Mouse (Mus musculus): ENCODE measurements around the gene Phf3.

The Phf3 gene

DNA sequence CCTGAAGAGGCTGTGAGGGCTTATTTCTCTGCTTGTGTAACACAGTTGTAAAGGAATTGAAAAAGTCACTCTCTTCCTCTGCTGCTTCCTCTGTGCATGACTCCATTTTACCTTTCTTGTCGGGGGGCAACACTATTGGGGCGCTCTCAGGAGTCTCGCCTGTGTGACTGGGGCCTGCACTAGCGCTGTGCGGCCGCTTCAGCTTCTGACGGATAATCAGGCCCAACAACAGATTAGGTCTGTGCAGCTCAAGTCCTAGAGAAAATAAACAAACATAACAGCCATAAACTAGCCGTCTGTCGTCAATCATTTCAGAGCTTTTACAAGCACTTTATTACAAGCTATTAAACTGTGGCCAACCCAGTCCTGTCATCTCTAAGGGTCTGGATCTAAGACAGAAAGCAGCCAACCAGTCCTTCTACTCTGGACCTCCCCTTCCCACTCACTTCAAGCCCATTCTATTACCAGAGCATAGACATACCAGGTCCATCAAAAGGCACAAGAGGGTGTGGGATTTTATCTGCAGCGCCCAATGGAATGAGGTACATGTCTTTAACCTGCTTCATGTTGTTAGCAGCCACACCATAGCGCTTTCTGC lies 67.9 kb downstream of the Phf3 start:
- Histone ChIP-seq H3K9me3 (ENCODE audit: low read length) (no peaks in the 10 kb centered on the region), H3K4me1 (replicated peaks; ENCODE audit: low read depth, low read length) (peaks cover 34% of the 10 kb centered on the region), H3K4me3 (replicated peaks; ENCODE audit: low read length) (peak overlapping the region; percentile 53; the same call in 1 of the 2 replicates), H3K27me3 (ENCODE audit: insufficient read depth, low read length) (no peaks in the 10 kb centered on the region), H3K36me3 (ENCODE audit: insufficient read depth, low read length) (peaks cover 81% of the 10 kb centered on the region)
- no peak for TF ChIP-seq POU5F1 (IDR thresholded peaks at IDR 0.05; ENCODE audit: borderline replicate concordance, low read length)
- TF ChIP-seq CTCF (conservative IDR thresholded peaks at IDR 0.05; ENCODE audit: low read length): no peak
- TF ChIP-seq NANOG (IDR thresholded peaks at IDR 0.05; ENCODE audit: borderline replicate concordance, low read length): no peak

DNA sequence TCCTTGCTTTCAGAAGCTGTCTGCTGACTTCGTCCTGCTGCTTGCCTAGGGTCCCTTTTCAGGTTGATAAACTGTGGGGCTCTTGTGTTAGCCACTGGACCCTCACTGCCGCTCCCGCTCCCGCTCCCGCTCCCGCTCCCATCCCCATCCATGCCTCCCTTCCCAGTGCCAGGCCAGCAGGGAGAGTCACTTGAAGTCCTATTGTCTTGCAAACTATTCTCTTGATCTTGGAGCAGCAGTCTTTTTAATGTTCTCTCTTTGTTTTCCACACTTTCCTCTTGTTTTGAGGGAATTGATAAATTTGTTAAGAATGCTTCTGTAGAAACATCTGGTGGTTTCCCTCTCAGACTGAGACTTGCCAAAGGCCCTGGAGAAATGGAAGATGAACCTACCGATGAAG lies 68.8 kb downstream of the Phf3 start:
- H3K4me3 ChIP-seq (replicated peaks; ENCODE audit: low read length): peak overlapping the region; percentile 53
- no peaks in the 10 kb centered on the region for H3K9me3 ChIP-seq (ENCODE audit: low read length)
- peaks cover 72% of the 10 kb centered on the region for H3K36me3 ChIP-seq (ENCODE audit: insufficient read depth, low read length)
- peak; percentile 80 for TF ChIP-seq NANOG (IDR thresholded peaks at IDR 0.05; ENCODE audit: borderline replicate concordance, low read length)
- no peak; the same call in 1 of the 2 replicates for TF ChIP-seq POU5F1 (IDR thresholded peaks at IDR 0.05; ENCODE audit: borderline replicate concordance, low read length)
- no peak for TF ChIP-seq CTCF (conservative IDR thresholded peaks at IDR 0.05; ENCODE audit: low read length)
- H3K4me1 ChIP-seq (replicated peaks; ENCODE audit: low read depth, low read length): peaks cover 34% of the 10 kb centered on the region
- H3K27me3 ChIP-seq (ENCODE audit: insufficient read depth, low read length): no peaks in the 10 kb centered on the region

DNA sequence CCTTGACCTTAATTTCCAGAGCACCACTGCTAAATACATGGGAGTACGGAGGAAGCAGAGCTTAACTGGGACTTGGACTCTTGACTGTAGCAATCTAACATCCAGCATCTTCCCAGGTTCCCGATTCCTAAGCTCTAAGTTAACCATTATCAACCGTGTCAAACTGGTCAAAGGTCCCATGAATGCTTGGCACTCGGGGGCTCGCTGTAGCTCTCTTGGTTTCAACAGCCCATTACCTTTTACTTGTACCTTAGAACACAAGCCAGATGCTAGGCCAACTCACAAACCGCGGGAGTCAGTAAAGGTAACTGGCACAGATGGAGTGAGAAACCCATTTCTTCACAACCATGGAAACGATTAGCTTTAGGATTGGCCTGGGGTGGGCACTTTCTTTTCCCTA lies 71.8 kb downstream of the Phf3 start:
- Histone ChIP-seq H3K27me3 (ENCODE audit: insufficient read depth, low read length) (no peaks in the 10 kb centered on the region), H3K9me3 (ENCODE audit: low read length) (no peaks in the 10 kb centered on the region), H3K36me3 (ENCODE audit: insufficient read depth, low read length) (peaks cover 47% of the 10 kb centered on the region), H3K4me3 (replicated peaks; ENCODE audit: low read length) (no peak overlapping the region), H3K4me1 (replicated peaks; ENCODE audit: low read depth, low read length) (peaks cover 34% of the 10 kb centered on the region)
- no peak for TF ChIP-seq NANOG (IDR thresholded peaks at IDR 0.05; ENCODE audit: borderline replicate concordance, low read length)
- TF ChIP-seq POU5F1 (IDR thresholded peaks at IDR 0.05; ENCODE audit: borderline replicate concordance, low read length): no peak
- TF ChIP-seq CTCF (conservative IDR thresholded peaks at IDR 0.05; ENCODE audit: low read length): no peak

DNA sequence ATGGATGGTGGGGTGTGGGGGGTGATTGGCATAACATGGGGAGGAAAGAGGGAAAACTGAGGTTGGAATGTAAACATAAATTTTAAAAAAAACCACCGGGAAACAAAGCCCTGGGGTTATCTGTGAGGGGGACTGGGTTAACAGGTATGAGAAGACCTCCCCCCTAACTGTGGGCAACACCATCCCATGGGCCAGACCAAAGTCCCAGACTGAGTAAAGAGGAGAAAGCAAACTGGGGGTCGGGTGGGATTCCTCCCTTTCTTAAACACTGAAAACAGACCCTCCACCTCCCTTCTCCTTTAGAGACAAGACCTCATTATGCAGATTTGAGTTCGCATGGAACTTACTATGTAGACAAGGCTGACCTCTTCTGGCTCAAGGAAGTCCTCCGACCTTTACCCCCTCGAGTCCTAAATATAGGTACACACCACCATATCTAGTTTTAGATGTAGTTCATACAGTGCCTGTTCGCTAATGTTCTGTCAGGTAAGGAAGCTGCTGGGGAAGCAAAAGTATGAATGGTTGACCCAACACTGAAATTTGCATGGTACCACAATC lies 74.4 kb downstream of the Phf3 start:
- no peaks in the 10 kb centered on the region for H3K9me3 ChIP-seq (ENCODE audit: low read length)
- peaks cover 14% of the 10 kb centered on the region for H3K4me1 ChIP-seq (replicated peaks; ENCODE audit: low read depth, low read length)
- peaks cover 27% of the 10 kb centered on the region for H3K36me3 ChIP-seq (ENCODE audit: insufficient read depth, low read length)
- no peaks in the 10 kb centered on the region for H3K27me3 ChIP-seq (ENCODE audit: insufficient read depth, low read length)
- H3K4me3 ChIP-seq (replicated peaks; ENCODE audit: low read length): no peak overlapping the region
- TF ChIP-seq POU5F1 (IDR thresholded peaks at IDR 0.05; ENCODE audit: borderline replicate concordance, low read length) (no peak), CTCF (conservative IDR thresholded peaks at IDR 0.05; ENCODE audit: low read length) (no peak), NANOG (IDR thresholded peaks at IDR 0.05; ENCODE audit: borderline replicate concordance, low read length) (no peak)

DNA sequence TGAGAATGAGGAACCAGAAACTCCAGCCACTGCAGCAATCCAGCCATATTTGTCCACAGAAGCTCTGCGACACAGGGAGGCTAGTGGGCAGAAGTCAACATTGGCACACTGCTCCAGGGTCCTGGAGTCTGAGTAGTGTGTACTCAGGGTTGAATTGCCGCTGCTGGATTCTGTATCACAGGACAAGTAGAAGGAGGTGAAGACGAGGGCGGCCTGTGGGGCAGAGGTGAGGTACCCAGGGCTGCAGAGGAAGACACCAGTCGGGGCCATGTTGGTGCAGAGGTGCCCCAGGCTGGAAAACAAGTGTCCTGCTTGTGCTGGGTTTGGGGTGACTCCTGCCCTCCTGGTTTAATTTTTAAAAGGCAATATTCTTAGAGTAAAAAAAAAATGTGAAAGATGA lies 79.1 kb downstream of the Phf3 start:
- Histone ChIP-seq H3K9me3 (ENCODE audit: low read length) (peaks cover 4% of the 10 kb centered on the region; the same call in 1 of the 2 replicates), H3K4me1 (replicated peaks; ENCODE audit: low read depth, low read length) (no peaks in the 10 kb centered on the region)
- TF ChIP-seq CTCF (conservative IDR thresholded peaks at IDR 0.05; ENCODE audit: low read length) (no peak), NANOG (IDR thresholded peaks at IDR 0.05; ENCODE audit: borderline replicate concordance, low read length) (no peak), POU5F1 (IDR thresholded peaks at IDR 0.05; ENCODE audit: borderline replicate concordance, low read length) (no peak)

DNA sequence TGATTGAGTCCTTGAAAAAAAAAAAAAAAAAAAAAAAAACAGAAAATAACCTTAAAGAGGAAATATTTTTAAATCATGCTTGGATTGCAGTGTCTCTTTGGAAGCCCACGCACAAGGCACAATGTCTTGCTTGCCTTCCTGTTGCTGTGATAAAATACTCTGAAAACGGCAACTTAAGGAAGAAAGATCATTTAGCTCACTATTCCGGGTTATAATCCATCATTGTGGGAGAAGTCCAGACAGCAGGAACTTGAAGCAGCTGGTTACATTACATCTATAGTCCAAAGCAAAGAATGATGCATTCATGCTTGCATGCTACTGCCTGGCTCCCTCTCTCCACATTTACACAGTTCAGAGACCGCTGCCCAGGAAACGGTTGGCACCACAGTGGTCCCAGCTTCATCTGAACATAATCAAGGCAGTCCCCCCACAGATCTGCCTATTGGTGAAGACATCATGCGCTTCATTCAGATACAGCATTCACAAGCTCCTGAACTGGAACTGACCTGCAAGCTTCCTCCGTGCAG lies 80.3 kb downstream of the Phf3 start:
- H3K9me3 ChIP-seq (ENCODE audit: low read length): peaks cover 4% of the 10 kb centered on the region; the same call in 1 of the 2 replicates
- H3K36me3 ChIP-seq (ENCODE audit: insufficient read depth, low read length): no peaks in the 10 kb centered on the region
- no peak overlapping the region for H3K4me3 ChIP-seq (replicated peaks; ENCODE audit: low read length)
- TF ChIP-seq POU5F1 (IDR thresholded peaks at IDR 0.05; ENCODE audit: borderline replicate concordance, low read length) (no peak), NANOG (IDR thresholded peaks at IDR 0.05; ENCODE audit: borderline replicate concordance, low read length) (no peak), CTCF (conservative IDR thresholded peaks at IDR 0.05; ENCODE audit: low read length) (no peak)
- H3K4me1 ChIP-seq (replicated peaks; ENCODE audit: low read depth, low read length): no peaks in the 10 kb centered on the region
- no peaks in the 10 kb centered on the region for H3K27me3 ChIP-seq (ENCODE audit: insufficient read depth, low read length)

More for the DNA sequence above, 79.1 kb downstream of the Phf3 start:
- no peak overlapping the region for H3K4me3 ChIP-seq (replicated peaks; ENCODE audit: low read length)
- H3K27me3 ChIP-seq (ENCODE audit: insufficient read depth, low read length): no peaks in the 10 kb centered on the region
- H3K36me3 ChIP-seq (ENCODE audit: insufficient read depth, low read length): no peaks in the 10 kb centered on the region

DNA sequence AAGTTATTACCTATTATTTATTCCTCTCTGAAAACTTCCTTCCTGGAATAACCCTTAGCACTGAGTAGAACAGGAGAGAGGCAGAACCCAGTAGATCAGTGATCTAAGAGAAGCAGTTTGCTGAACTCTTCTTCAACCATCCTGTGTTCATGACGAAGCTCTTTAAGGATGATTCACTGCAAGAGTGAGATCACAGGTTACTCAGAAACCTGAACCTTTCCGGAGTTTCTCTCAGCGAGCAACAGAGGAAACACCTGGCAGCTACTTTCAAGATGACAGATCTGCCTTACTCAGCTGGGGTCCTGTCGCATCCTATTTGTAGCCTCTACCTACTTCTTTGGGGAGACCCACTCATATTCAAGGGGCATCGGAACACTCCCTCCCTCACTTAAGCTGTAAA lies 80.8 kb downstream of the Phf3 start:
- H3K9me3 ChIP-seq (ENCODE audit: low read length): peaks cover 4% of the 10 kb centered on the region; the same call in 1 of the 2 replicates

DNA sequence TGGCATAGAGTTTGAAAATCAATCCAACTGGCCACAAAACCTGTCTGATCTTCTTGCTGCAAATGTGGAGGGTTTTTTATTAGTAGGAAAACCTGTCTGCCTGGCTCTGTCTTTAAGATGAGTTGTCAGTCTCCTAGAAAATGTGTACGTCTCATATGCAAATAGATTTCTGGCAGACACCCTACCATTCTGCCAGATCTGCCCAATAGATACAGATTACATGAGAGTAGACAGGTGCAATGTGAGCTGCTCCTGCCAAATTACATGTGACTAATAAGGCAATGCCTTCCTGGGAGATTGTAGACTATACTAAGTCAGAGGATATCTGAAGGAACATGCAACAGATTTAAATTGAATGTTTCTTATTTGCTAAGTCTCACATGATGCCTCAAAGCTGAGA lies 83.5 kb downstream of the Phf3 start:
- H3K4me3 ChIP-seq (replicated peaks; ENCODE audit: low read length): no peak overlapping the region
- TF ChIP-seq NANOG (IDR thresholded peaks at IDR 0.05; ENCODE audit: borderline replicate concordance, low read length) (no peak), CTCF (conservative IDR thresholded peaks at IDR 0.05; ENCODE audit: low read length) (no peak), POU5F1 (IDR thresholded peaks at IDR 0.05; ENCODE audit: borderline replicate concordance, low read length) (no peak)
- peaks cover 4% of the 10 kb centered on the region; the same call in 1 of the 2 replicates for H3K9me3 ChIP-seq (ENCODE audit: low read length)
- no peaks in the 10 kb centered on the region for H3K4me1 ChIP-seq (replicated peaks; ENCODE audit: low read depth, low read length)
- H3K36me3 ChIP-seq (ENCODE audit: insufficient read depth, low read length): no peaks in the 10 kb centered on the region
- no peaks in the 10 kb centered on the region for H3K27me3 ChIP-seq (ENCODE audit: insufficient read depth, low read length)

More for the DNA sequence above, 80.8 kb downstream of the Phf3 start:
- Histone ChIP-seq H3K27me3 (ENCODE audit: insufficient read depth, low read length) (no peaks in the 10 kb centered on the region), H3K36me3 (ENCODE audit: insufficient read depth, low read length) (no peaks in the 10 kb centered on the region), H3K4me3 (replicated peaks; ENCODE audit: low read length) (no peak overlapping the region), H3K4me1 (replicated peaks; ENCODE audit: low read depth, low read length) (no peaks in the 10 kb centered on the region)
- TF ChIP-seq NANOG (IDR thresholded peaks at IDR 0.05; ENCODE audit: borderline replicate concordance, low read length) (no peak), POU5F1 (IDR thresholded peaks at IDR 0.05; ENCODE audit: borderline replicate concordance, low read length) (no peak), CTCF (conservative IDR thresholded peaks at IDR 0.05; ENCODE audit: low read length) (no peak)
